Mouse (Mus musculus) hindbrain, embryonic 12.5 days (tissue): ENCODE measurements around the gene Pold4. TPM values are rescaled to one million over a fixed set of nuclear protein-coding genes. Genes with fewer than 3 reads are reported as not detected.

Experiments
- ATAC-seq: fragments of 200-750 bp; cut with Nextera tagmentation; 2 replicates; pipeline ENCODE4 v1.8.0; 2017; ENCODE audit warnings: moderate TSS enrichment; ENCODE audit not compliant: low FRiP score
- H3K27ac ChIP-seq: fragments of 300-500 bp; sonication (generic); 2 replicates; pipeline ENCODE4 v1.5.1; 2016; ENCODE audit warnings: mild to moderate bottlenecking
- H3K27me3 ChIP-seq: fragments of 300-500 bp; sonication (generic); 2 replicates; pipeline ENCODE4 v1.6.1; 2016; ENCODE audit warnings: mild to moderate bottlenecking
- H3K36me3 ChIP-seq: fragments of 300-500 bp; sonication (generic); 2 replicates; pipeline ENCODE4 v1.6.1; 2016; ENCODE audit warnings: mild to moderate bottlenecking
- H3K4me1 ChIP-seq: fragments of 300-500 bp; sonication (generic); 2 replicates; pipeline ENCODE4 v1.6.1; 2016
- H3K4me2 ChIP-seq: fragments of 300-500 bp; sonication (generic); replicated peaks from 2 replicates; pipeline ENCODE4 v1.6.1; 2016; ENCODE audit warnings: mild to moderate bottlenecking
- H3K4me3 ChIP-seq: fragments of 300-500 bp; sonication (generic); 2 replicates; pipeline ENCODE4 v1.5.1; 2016; ENCODE audit warnings: mild to moderate bottlenecking
- H3K9ac ChIP-seq: fragments of 300-500 bp; sonication (generic); 2 replicates; pipeline ENCODE4 v1.6.1; 2016; ENCODE audit warnings: mild to moderate bottlenecking, moderate library complexity
- H3K9me3 ChIP-seq: fragments of 300-500 bp; sonication (generic); replicated peaks from 2 replicates; pipeline ENCODE4 v1.6.1; 2016; ENCODE audit warnings: mild to moderate bottlenecking
- WGBS: fragments of 180-500 bp; shearing (Covaris S2); methylation state at CpG from one replicate; pipeline ENCODE4 v1.1.7; 2016; 5-methylcytosine and 5-hydroxymethylcytosine counted together
- polyA plus RNA-seq: library from polyadenylated mRNA; unstranded; fragments of >200 nt; fragmentation: Nextera tagmentation; extraction: Ambion mirVana; gene quantifications from 2 replicates; pipeline ENCODE4 v1.2.1, GENCODE M21; 2016

The Pold4 gene
- polyA plus RNA-seq, 1 experiment from 2014 or later: 17.2 TPM

DNA sequence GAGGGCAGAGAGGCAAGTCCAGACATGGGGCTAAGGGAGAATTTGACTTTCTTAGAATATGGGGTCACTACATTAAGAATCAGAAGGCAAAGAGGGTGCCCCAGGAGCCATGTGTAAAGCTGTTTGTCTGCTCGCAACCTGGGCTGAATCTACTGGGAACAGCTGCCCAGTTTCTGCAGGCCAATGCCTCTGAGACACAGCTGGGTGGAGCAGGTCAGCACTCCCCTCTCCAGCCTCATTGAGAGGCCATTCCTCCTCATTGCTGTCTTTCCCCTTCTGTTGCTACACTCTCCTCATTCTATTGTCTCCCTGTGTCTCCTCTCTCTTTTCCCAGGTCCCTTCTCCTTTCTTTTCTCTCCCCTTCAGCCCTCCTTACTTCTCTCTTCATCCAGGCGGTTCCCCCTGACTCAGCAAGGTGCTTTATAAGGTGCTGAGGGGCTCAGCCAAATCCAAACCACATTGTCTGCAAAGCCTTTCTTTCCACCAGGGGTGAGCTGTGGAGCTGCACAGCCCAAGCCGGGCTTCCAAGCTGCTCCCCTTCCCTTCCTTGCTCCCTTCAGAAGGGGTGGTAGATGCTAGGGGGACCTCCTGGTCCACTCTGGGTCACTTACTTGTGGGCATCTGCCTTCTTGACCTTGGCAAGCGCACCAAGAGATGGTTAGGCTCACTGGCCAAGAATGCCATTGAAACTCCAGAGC is 19.7 kb upstream of the Pold4 start:
- no peaks in the 10 kb centered on the region for H3K9me3 ChIP-seq
- peak overlapping the region; percentile 13; the same call in 1 of the 2 replicates for H3K9ac ChIP-seq
- no peaks in the 10 kb centered on the region for H3K36me3 ChIP-seq
- no peak overlapping the region for H3K4me2 ChIP-seq
- WGBS: 16% methylated on average over 4 of the region's 4 CpGs
- no peak overlapping the region for H3K4me3 ChIP-seq
- no peak for ATAC-seq
- no peak overlapping the region for H3K27ac ChIP-seq
- H3K4me1 ChIP-seq: peaks cover 42% of the 10 kb centered on the region
- H3K27me3 ChIP-seq: peaks cover 68% of the 10 kb centered on the region

DNA sequence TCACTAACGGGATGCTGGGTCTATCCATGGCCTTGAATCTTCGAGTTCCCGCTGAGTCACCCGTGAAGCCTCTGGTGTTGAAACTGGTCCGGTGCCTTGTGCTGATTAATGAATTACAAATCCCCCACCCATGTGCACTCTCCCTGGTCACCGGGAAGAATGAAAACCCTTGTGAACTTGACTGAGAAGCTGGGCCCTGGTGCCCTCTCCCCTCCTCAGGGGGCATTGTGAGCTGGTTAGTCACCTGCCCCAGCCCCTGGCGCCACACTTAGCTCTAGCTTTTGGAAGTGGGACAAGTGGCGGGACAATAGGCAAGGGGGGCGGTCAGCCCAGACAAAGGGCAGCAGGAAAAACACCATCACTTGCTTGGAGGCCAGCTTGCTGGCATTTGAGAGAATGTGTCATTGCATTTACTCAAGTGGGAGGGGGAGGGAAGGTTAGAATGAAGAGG is 18.1 kb upstream of the Pold4 start:
- H3K9me3 ChIP-seq: no peaks in the 10 kb centered on the region
- peak overlapping the region; percentile 63; the same call in 1 of the 2 replicates for H3K4me3 ChIP-seq
- H3K27me3 ChIP-seq: peaks cover 83% of the 10 kb centered on the region
- peak overlapping the region; percentile 96 for H3K4me2 ChIP-seq
- H3K4me1 ChIP-seq: peaks cover 45% of the 10 kb centered on the region
- WGBS: 3% methylated on average over 9 of the region's 9 CpGs
- no peak for ATAC-seq
- H3K27ac ChIP-seq: no peak overlapping the region
- no peak overlapping the region for H3K9ac ChIP-seq
- H3K36me3 ChIP-seq: no peaks in the 10 kb centered on the region

DNA sequence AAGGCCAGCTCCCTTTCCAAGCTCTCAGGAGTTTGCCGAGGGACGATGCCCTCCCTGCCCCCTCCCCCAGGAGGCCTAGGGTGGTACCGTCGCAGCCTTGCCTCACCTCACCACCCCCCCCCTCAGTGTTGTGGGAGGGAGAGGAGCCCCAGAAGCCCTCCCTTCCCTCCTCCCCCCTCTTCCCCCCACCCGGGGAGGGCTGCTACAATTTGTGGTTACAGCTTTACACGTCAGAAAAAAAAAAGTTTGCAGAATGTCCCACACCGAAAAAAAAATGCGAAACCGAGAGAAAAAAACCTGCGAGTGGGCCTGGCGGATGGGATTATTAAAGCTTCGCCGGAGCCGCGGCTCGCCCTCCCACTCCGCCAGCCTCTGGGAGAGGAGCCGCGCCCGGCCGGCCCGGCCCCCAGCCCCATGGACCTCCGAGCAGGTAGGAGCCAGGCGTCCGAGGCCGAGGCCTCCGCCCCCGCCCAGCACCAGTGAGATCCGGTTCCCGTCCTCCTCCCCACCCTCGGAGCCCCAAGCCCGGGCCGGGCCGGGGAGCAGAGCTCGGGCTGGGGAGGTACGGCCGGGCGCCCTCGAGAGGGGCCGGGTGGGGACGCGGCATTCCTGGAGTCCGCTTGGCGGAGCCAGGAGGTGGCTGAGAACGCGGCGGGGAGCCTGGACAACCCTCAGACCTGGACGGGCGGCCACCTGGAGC is 17.5 kb upstream of the Pold4 start, which contains the start of the genes Clcf1 and AC109138.7:
Gene Clcf1 (plus strand): TSS at position 168 of the 700 bp plus-strand sequence.
Gene AC109138.7 (plus strand): TSS at position 287 of the 700 bp plus-strand sequence.
- WGBS: under 1% methylated on average over 43 of the region's 49 CpGs
- peak within 1 kb of the TSS; percentile 40; the same call in 1 of the 2 replicates for H3K27ac ChIP-seq
- peak; percentile 42 for ATAC-seq

DNA sequence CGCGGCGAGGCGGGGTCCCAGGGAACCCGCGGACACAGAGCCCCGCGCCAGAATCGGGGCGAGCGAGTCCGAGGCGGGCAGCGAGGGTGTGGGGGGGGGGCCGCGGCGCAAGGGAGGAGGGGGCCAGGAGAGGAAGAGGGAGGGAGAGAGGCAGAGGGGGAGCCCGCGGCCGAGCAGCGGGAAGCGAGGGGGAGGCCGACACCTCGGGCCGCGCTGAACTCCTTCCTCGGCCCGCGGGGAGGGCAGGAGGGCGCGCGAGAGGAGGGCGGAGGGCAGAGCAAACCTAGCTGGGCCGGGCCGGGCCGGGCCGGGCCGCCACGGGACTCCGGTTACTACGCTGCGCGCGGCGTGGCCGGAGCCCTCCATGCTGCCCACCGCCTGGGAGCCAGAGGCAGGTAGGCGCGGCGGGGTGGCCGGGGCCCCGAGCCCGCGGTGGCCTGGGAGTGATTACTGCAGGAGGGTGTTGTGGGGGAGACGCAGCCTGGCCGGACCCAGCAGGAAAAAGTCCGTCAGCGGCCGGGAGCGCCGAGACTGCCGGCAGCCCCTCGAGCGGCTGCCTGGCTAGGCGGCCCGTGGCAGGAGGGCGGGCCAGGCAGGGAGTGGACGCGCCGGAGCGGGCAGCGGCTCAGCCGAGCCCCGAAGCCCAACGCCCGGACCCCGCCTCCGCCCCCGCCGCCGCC is 16.8 kb upstream of the Pold4 start:
- H3K4me1 ChIP-seq: peaks cover 46% of the 10 kb centered on the region
- 0 out of 2 replicates have a peak overlapping the region, but pooled peaks have one; percentile 40 for H3K27ac ChIP-seq
- H3K4me2 ChIP-seq: peak overlapping the region; percentile 96
- H3K9me3 ChIP-seq: no peaks in the 10 kb centered on the region
- ATAC-seq: peak; percentile 24
- H3K9ac ChIP-seq: peak overlapping the region; percentile 78
- H3K36me3 ChIP-seq: no peaks in the 10 kb centered on the region
- H3K27me3 ChIP-seq: peaks cover 79% of the 10 kb centered on the region
- WGBS: under 1% methylated on average over 55 of the region's 81 CpGs
- H3K4me3 ChIP-seq: peak overlapping the region; percentile 63

More for the DNA sequence above, 17.5 kb upstream of the Pold4 start, which contains the start of the genes Clcf1 and AC109138.7:
- Histone ChIP-seq H3K27me3 (peaks cover 79% of the 10 kb centered on the region), H3K4me2 (peak within 1 kb of the TSS; percentile 96), H3K4me3 (peak within 1 kb of the TSS; percentile 63), H3K9me3 (no peaks in the 10 kb centered on the region), H3K36me3 (no peaks in the 10 kb centered on the region), H3K4me1 (peaks cover 45% of the 10 kb centered on the region), H3K9ac (peak within 1 kb of the TSS; percentile 78)

DNA sequence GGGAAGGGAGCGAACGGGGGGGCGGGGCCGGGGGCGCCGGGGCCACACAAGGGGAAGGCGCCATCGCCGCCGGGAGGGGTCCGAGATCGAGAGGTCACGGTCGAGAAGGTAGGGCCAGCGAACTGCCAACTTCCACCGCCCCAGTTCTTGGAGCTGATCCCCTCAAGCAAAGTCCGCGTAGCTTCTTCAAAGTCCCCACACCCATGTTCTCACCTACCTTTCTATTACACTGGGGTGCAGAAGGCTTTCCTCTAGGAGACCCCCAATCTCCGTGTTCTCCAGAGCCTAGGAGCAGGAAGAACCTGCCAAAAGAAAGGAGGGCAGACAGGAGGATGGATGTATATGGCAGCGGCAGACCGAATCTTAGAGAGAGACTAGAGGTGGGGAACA is 16.3 kb upstream of the Pold4 start:
- Histone ChIP-seq H3K27ac (no peak overlapping the region), H3K4me3 (peak overlapping the region; percentile 63), H3K9me3 (no peaks in the 10 kb centered on the region), H3K4me2 (peak overlapping the region; percentile 96), H3K27me3 (peaks cover 84% of the 10 kb centered on the region), H3K4me1 (peaks cover 50% of the 10 kb centered on the region), H3K9ac (peak overlapping the region; percentile 78), H3K36me3 (no peaks in the 10 kb centered on the region)
- no peak for ATAC-seq
- 3% methylated on average over 14 of the region's 21 CpGs for WGBS

DNA sequence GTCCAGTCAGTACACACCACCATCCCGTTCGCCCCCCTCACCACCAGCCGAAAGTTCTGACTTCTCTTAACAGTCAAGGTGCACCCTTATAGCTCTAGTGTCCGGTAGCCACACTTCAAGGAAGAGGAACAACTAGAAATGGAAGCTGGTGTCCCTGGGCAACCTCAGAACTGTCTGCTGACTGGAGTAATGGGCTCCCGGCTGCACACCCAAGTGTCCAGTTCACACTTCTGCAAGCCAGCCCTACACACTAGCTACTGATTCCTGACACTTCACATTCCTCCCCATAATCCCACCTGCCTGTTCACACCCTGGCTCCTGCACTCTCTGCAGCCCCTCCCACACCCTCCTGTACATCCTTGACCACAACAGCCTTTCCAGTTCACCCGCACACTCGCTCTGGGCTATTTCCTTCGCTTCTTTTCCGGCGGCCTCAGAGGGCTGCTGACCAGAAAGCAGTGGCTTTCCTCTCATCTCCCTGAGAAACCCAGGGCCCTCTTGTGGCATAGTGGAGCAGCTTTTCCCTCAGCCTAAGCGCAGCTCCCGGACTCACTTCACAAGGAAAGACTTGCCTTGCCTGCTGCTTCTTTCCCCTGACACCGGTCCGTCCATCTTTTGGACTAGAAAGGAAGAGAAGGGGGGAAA is 15.5 kb upstream of the Pold4 start:
- H3K4me2 ChIP-seq: peak overlapping the region; percentile 34
- no peak overlapping the region for H3K9ac ChIP-seq
- ATAC-seq: no peak

DNA sequence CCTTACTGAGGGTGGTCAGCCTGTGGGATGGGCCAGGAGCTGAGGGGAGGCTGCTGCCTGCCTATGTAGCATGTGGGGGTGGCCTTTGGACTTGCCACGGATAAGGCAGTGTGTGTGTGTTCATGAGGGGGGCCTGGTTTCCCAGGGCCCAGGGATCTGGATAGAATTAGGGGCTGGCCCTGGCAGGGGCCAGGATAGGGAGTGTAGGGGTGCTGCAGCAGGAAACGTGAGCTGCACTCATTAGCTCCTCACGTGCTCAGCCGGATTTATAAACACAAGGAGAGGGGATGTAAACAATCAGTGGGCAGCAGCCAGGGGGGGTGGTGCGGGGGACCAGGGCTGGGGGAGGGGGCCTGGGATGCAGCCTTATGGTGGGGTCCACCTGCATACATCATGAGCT is 14.6 kb upstream of the Pold4 start:
- 4% methylated on average over 5 of the region's 5 CpGs for WGBS
- Histone ChIP-seq H3K4me1 (peaks cover 55% of the 10 kb centered on the region), H3K4me3 (no peak overlapping the region), H3K9me3 (no peaks in the 10 kb centered on the region), H3K36me3 (no peaks in the 10 kb centered on the region), H3K9ac (no peak overlapping the region), H3K27me3 (peaks cover 82% of the 10 kb centered on the region), H3K4me2 (0 out of 2 replicates have a peak overlapping the region, but pooled peaks have one; percentile 0), H3K27ac (no peak overlapping the region)
- no peak for ATAC-seq

More for the DNA sequence above, 15.5 kb upstream of the Pold4 start:
- Histone ChIP-seq H3K27me3 (peaks cover 84% of the 10 kb centered on the region), H3K36me3 (no peaks in the 10 kb centered on the region), H3K9me3 (no peaks in the 10 kb centered on the region), H3K4me3 (no peak overlapping the region), H3K4me1 (peaks cover 57% of the 10 kb centered on the region), H3K27ac (no peak overlapping the region)
- WGBS: 24% methylated on average over 14 of the region's 14 CpGs

DNA sequence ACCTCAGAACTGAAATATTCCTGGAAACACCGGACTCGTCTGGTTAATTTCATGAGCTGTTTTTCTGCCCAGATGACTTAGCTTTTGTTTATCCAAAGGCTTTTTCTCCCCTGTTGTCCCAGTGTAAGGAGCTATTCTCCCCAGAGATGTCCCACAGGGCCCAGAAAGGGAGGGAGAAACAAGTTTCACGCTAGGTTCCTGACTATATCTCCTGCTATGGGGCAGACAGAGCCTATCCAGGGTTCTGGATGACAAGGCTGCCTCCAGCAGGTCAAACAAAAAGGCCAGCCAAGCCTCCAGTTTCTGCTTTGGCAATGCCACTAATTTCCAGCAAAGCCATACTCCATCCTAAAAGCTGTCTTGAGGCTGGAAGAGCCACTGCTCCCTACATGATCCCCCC is 13.8 kb upstream of the Pold4 start:
- no peak overlapping the region for H3K27ac ChIP-seq
- no peaks in the 10 kb centered on the region for H3K36me3 ChIP-seq
- H3K4me3 ChIP-seq: no peak overlapping the region
- WGBS: 51% methylated on average over 3 of the region's 3 CpGs
- no peaks in the 10 kb centered on the region for H3K9me3 ChIP-seq
- no peak overlapping the region for H3K9ac ChIP-seq
- H3K4me1 ChIP-seq: peaks cover 48% of the 10 kb centered on the region
- H3K27me3 ChIP-seq: peaks cover 77% of the 10 kb centered on the region
- ATAC-seq: no peak
- no peak overlapping the region for H3K4me2 ChIP-seq

DNA sequence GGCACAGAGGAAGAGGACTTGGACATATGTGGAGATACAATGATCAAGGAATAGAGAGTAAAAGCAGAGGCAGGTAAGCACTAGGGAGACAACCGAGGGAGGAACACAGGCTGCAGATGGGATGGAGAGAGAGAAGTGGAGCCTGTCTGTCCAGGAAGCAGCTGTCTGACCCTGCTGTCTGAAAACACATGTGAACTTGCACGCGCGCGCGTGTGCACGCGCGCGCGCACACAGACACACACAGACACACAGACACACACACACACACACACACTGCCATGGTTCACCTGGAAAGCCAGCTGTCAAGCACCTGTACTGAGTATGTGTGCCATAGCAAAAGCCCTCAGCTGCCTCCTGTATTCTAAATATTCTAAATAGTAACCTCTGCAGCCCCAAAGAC is 13.4 kb upstream of the Pold4 start:
- no peak for ATAC-seq
- 87% methylated on average over 10 of the region's 11 CpGs for WGBS
- Histone ChIP-seq H3K9me3 (no peaks in the 10 kb centered on the region), H3K4me2 (no peak overlapping the region), H3K4me1 (peaks cover 45% of the 10 kb centered on the region), H3K4me3 (no peak overlapping the region), H3K27ac (no peak overlapping the region), H3K36me3 (no peaks in the 10 kb centered on the region), H3K9ac (no peak overlapping the region), H3K27me3 (peaks cover 73% of the 10 kb centered on the region)

DNA sequence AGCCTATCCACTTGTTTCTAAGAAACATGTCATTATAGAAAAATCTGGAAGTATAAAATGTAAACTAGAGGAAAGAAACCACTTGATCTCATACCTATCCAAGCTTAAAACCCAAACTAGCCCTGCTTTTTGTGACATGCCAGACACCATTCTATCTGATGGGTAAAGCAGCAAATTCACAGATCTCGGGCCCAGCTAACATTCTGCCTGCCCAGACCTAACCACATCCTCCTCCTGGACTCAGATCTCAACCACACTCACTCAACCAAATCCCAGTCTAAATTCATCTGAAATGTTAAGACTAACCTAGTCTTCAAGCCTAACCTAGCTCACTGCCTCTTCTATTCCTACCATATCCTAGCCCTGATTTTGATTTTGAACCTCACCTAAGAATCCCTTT is 12.9 kb upstream of the Pold4 start:
- Histone ChIP-seq H3K27ac (no peak overlapping the region), H3K36me3 (no peaks in the 10 kb centered on the region), H3K9me3 (no peaks in the 10 kb centered on the region), H3K4me2 (no peak overlapping the region), H3K4me3 (no peak overlapping the region), H3K4me1 (peaks cover 40% of the 10 kb centered on the region), H3K27me3 (peaks cover 68% of the 10 kb centered on the region), H3K9ac (no peak overlapping the region)
- ATAC-seq: no peak
- 79% methylated on average over 1 of the region's 1 CpGs for WGBS

DNA sequence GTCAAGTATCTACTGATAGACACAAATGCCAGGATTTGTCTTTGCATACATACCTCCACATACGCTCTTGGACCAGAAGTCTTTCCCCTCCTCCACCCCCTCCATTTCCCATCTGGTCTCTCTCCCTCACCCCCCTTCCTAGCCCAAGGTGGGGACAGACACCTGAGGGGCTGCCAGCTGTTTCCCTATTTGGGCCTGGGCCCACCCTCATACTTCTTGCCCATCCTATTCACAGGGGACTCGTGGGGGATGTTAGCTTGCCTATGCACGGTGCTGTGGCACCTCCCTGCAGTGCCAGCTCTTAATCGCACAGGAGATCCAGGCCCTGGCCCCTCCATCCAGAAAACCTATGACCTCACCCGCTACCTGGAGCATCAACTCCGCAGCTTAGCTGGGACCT is 11.8 kb upstream of the Pold4 start:
- Histone ChIP-seq H3K27ac (no peak overlapping the region), H3K27me3 (peaks cover 56% of the 10 kb centered on the region), H3K9ac (no peak overlapping the region), H3K36me3 (no peaks in the 10 kb centered on the region), H3K4me2 (no peak overlapping the region), H3K9me3 (no peaks in the 10 kb centered on the region), H3K4me3 (no peak overlapping the region), H3K4me1 (peaks cover 29% of the 10 kb centered on the region)
- no peak for ATAC-seq
- WGBS: 88% methylated on average over 6 of the region's 6 CpGs

DNA sequence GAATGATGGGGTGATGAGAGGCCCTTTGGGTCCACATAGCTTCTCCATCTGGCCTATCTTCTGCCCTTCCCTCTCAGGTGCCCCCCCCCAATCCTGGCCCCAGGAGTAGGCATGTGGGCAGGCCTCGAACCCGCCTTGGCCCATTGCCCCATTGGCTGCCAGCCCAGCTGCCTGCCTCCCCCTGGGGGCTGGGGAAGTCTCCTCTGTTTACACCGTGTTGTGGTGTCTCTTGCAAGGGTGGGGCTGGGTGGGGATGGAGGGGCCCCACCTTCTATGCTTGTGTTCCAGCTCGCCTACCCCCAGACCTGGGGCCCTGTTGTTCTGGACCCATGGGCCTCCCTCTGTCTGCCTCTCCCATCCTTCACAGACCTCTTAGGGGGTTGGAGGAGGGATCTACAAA is 11.3 kb upstream of the Pold4 start:
- Histone ChIP-seq H3K27me3 (peaks cover 52% of the 10 kb centered on the region), H3K4me1 (peaks cover 24% of the 10 kb centered on the region), H3K36me3 (no peaks in the 10 kb centered on the region), H3K9me3 (no peaks in the 10 kb centered on the region), H3K4me3 (no peak overlapping the region), H3K9ac (no peak overlapping the region), H3K27ac (no peak overlapping the region), H3K4me2 (no peak overlapping the region)
- WGBS: 57% methylated on average over 4 of the region's 4 CpGs
- ATAC-seq: no peak
